Comparison of ENCODE assay signal across 9 mouse cellular contexts in the genomic region with DNA sequence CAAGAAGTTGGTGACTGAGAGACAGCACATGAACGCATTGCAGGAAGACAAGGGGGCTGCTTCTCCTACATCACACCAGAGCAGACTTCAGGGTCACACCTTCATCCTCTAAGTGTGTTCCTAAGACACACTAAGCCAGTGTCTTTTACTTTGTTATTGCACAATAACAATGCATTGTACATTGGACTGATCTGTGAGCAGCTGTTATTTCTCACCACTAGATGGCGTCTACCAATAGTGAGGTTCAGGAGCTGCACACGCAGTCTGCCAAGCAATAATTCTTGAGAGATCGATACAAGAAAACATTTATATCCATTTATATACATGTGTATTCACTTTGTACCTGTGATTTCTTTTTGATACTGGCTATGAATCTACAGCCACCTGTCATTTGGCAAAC. TPM values are rescaled to one million over a fixed set of nuclear protein-coding genes. Genes with fewer than 3 reads are reported as not detected.
A peak's percentile ranks its signal among the peaks of the same experiment; 100 is the strongest.
DNase-seq lines count a peak whose midpoint lies in the region; TF ChIP-seq lines count a peak whose summit lies in the region.
"Had no signal": no experiment of that assay in that cellular context is flagged by ENCODE, and none has a peak within 500 bp of the region (broad histone marks: within the 10 kb centered on the region; RNA-seq: fewer than 3 reads in every experiment).

No protein-coding gene starts in this region.

- DNase-seq in adrenal gland, postnatal 10 days, result peak; percentile 28
- no peak for DNase-seq in adrenal gland, postnatal 4 days (ENCODE audit: low spot score in 2 of 2)
- DNase-seq in layer of hippocampus, adult 2 months (ENCODE audit: low spot score in 2 of 2), result peak in 1 of 2 experiments; percentile 35
- no peak for DNase-seq in layer of hippocampus, adult 8-10 months (ENCODE audit: low spot score in 2 of 2)
- peak; percentile 76 for DNase-seq in ES-CJ7 (ENCODE audit: low read depth, low spot score)
- DNase-seq in forelimb bud, embryonic 11.5 days (ENCODE audit: low read depth, low spot score), result peak; percentile 60
- DNase-seq in retina, postnatal 1 day, result peak; percentile 74
- no peak for DNase-seq in gastrocnemius, adult 8-10 months (ENCODE audit: low spot score in 2 of 2)

- peak; percentile 97 for TF ChIP-seq CTCF in layer of hippocampus, adult 2 months (conservative IDR thresholded peaks at IDR 0.05)

- no peak overlapping the region for H3K4me3 ChIP-seq in layer of hippocampus, adult 2 months
- H3K4me3 ChIP-seq: limb, embryonic 15.5 days had no signal

- no peak overlapping the region for H3K27ac ChIP-seq in layer of hippocampus, adult 2 months
- H3K27ac ChIP-seq: limb, embryonic 15.5 days had no signal

RNA-seq across cellular contexts. Expression of gene Sipa1l2, which starts 4.7 kb away (rescaled TPM):
- total RNA-seq in adrenal gland, postnatal 10 days (2021), result 10 to 100 TPM; 29.1 to 36.5 TPM
- 10 to 100 TPM; 47.6 to 52.7 TPM for total RNA-seq in adrenal gland, postnatal 4 days (2021)
- 10 to 100 TPM; 69.5 to 72.1 TPM for total RNA-seq in layer of hippocampus, adult 2 months (2021)
- 10 to 100 TPM; 55.3 to 61.5 (median 58.6) TPM for total RNA-seq in layer of hippocampus, adult 8-10 months (2022)
- total RNA-seq in gastrocnemius, adult 8-10 months (2022), result 1 to 10 TPM; 3.9 to 5.4 (median 4.5) TPM

Comparison
In these comparisons a context has a peak if more than half of its experiments do, and no peak if none do; other contexts are left out.
1. DNase-seq: peak in adrenal gland, postnatal 10 days (single experiment), ES-CJ7 (single experiment), forelimb bud, embryonic 11.5 days (single experiment) and retina, postnatal 1 day (single experiment); none in adrenal gland, postnatal 4 days (0 of 2), layer of hippocampus, adult 8-10 months (0 of 2) and gastrocnemius, adult 8-10 months (0 of 2).
2. RNA of gene Sipa1l2, which starts 4.7 kb away (total RNA-seq): 69.5 to 72.1 TPM in layer of hippocampus, adult 2 months, 55.3 to 61.5 TPM in layer of hippocampus, adult 8-10 months, 47.6 to 52.7 TPM in adrenal gland, postnatal 4 days and 29.1 to 36.5 TPM in adrenal gland, postnatal 10 days; 3.9 to 5.4 TPM in gastrocnemius, adult 8-10 months; every median in the first group is over 4 times any median in the second.